Mouse (Mus musculus) ES-E14 (cell line): ENCODE data around the gene Vipas39.

ENCODE experiments used
- CHD2 ChIP-seq: IDR thresholded peaks from 2 replicates; pipeline ENCODE4 v1.6.1; 2014; ENCODE audit warnings: mild to moderate bottlenecking, low read depth, low read length, inconsistent platforms
- HCFC1 ChIP-seq: IDR thresholded peaks from 2 replicates; pipeline ENCODE4 v1.6.1; 2012; ENCODE audit warnings: low read length, inconsistent platforms, borderline replicate concordance; ENCODE audit not compliant: insufficient read depth
- MAFK ChIP-seq: IDR thresholded peaks from 2 replicates; pipeline ENCODE4 v1.6.1; 2014; ENCODE audit warnings: mild to moderate bottlenecking, low read depth, low read length, inconsistent platforms; ENCODE audit not compliant: insufficient read depth
- ZC3H11A ChIP-seq: IDR thresholded peaks from 2 replicates; pipeline ENCODE4 v1.6.1; 2012; ENCODE audit warnings: low read depth, mild to moderate bottlenecking, inconsistent platforms, low read length, borderline replicate concordance

- TF ChIP-seq CHD2 (no peak), HCFC1 (no peak), MAFK (no peak), ZC3H11A (no peak)
Observed at GRCm38 (mm10) chr12:87193008-87193407, 73.0 kb downstream of the Vipas39 start.
